Mouse (Mus musculus) heart, postnatal 0 days (tissue): ENCODE measurements around the gene Sfr1.

Experiments
- CTCF ChIP-seq: IDR thresholded peaks from 2 replicates; pipeline ENCODE4 v1.5.1; 2016; ENCODE audit warnings: antibody characterized with exemption, control low read depth, low read depth
- EP300 ChIP-seq: IDR thresholded peaks from 2 replicates; pipeline ENCODE4 v1.6.1; 2016; ENCODE audit warnings: antibody characterized with exemption, low read depth

- no peak for TF ChIP-seq CTCF
- TF ChIP-seq EP300: no peak
Observed at GRCm38 (mm10) chr19:47722471-47722870, 9.0 kb upstream of the Sfr1 start.
